Mouse (Mus musculus) Patski (cell line): Measurements from ENCODE around the gene Tet3. TPM values are rescaled to one million over a fixed set of nuclear protein-coding genes. Genes with fewer than 3 reads are reported as not detected.
A peak's percentile ranks its signal among the peaks of the same experiment; 100 is the strongest.

Experiments
- ATAC-seq: fragments of 100-300 bp; one replicate; pipeline ENCODE4 v1.8.0; 2021
- CTCF ChIA-PET: fragments of 350-600 bp; sonication (Branson Sonifier 250); formaldehyde crosslinking; loops from one replicate; lab custom pipeline; 2022; ENCODE audit warnings: inconsistent platforms; lab: Charles Lee
- POLR2A ChIA-PET: fragments of 350-600 bp; sonication (Branson Sonifier 250); formaldehyde crosslinking; loops from one replicate; lab custom pipeline; 2022; ENCODE audit warnings: antibody characterized with exemption, inconsistent platforms; lab: Charles Lee
- DNase-seq: peaks from one replicate; pipeline ENCODE4 v3.0.0-alpha.2; 2011; ENCODE audit warnings: low read depth, low spot score
- H3K27me3 ChIP-seq: fragments of 371-371 bp; one replicate; pipeline ENCODE4 v1.5.1; 2021
- CTCF ChIP-seq: fragments of 100-300 bp; IDR thresholded peaks from one replicate; pipeline ENCODE4 v1.5.1; 2021
- in situ Hi-C: fragments of 300-500 bp; cut with MboI; formaldehyde crosslinking; loops from 3 replicates; pipeline ENCODE4 v1.11.1; 2018; ENCODE audit warnings: low pct_unique_long_range_greater_than_20kb, mixed read lengths
- polyA plus RNA-seq: library from polyadenylated mRNA; unstranded; gene quantifications from one replicate; pipeline ENCODE4 v1.2.3, GENCODE M21; 2021

Tet3 gene
- polyA plus RNA-seq, 1 experiment from 2014 or later: 10.5 TPM

- ATAC-seq: no peak
- DNase-seq: no peak
- ChIA-PET CTCF (no interaction called here), POLR2A (no interaction called here)
- H3K27me3 ChIP-seq: no peaks in the 10 kb centered on the region
- in situ Hi-C loops: no loop called here
- no peak for TF ChIP-seq CTCF
Observed at GRCm38 (mm10) chr6:83321927-83322326, 137.0 kb downstream of the Tet3 start.

- DNase-seq (no peak), ATAC-seq (peak; percentile 96)
- TF ChIP-seq CTCF: no peak
- CTCF ChIA-PET: interaction anchor here (1.1 to 1.5 kb wide), 3 partner anchors 8 to 190 kb away, joined by 3 to 5 read pairs (median 3); partner anchors contain the start of genes Dguok, Mob1a and Mthfd2
- in situ Hi-C loops: no loop called here
- no peaks in the 10 kb centered on the region for H3K27me3 ChIP-seq
- POLR2A ChIA-PET: interaction anchor here (0.7 to 1.6 kb wide), 3 partner anchors 8 to 50 kb away, joined by 3 to 5 read pairs (median 3); partner anchors contain the start of genes Mob1a and Mthfd2
Observed at GRCm38 (mm10) chr6:83317108-83317741, 141.7 kb downstream of the Tet3 start.

GRCm38 (mm10) chr6:83316022-83316421 is 142.9 kb downstream of the Tet3 start:
- H3K27me3 ChIP-seq: no peaks in the 10 kb centered on the region
- TF ChIP-seq CTCF: no peak
- in situ Hi-C loops: no loop called here
- ATAC-seq (no peak), DNase-seq (no peak)
- POLR2A ChIA-PET: interaction anchor here (1.3 kb wide), 1 partner anchor 12 kb away, joined by 4 read pairs; no protein-coding TSS in a partner anchor
- CTCF ChIA-PET: interaction anchor here (1.4 kb wide), 1 partner anchor 101 kb away, joined by 4 read pairs; no protein-coding TSS in a partner anchor

GRCm38 (mm10) chr6:83315293-83315692 is 143.6 kb downstream of the Tet3 start:
- H3K27me3 ChIP-seq: no peaks in the 10 kb centered on the region
- ATAC-seq (no peak), DNase-seq (no peak)
- POLR2A ChIA-PET: interaction anchor here (1.3 kb wide), 1 partner anchor 11 kb away, joined by 4 read pairs; no protein-coding TSS in a partner anchor
- in situ Hi-C loops: no loop called here
- CTCF ChIA-PET: interaction anchor here (1.4 kb wide), 1 partner anchor 100 kb away, joined by 4 read pairs; no protein-coding TSS in a partner anchor
- TF ChIP-seq CTCF: no peak

- no peaks in the 10 kb centered on the region for H3K27me3 ChIP-seq
- in situ Hi-C loops: no loop called here
- ChIA-PET POLR2A (no interaction called here), CTCF (no interaction called here)
- DNase-seq: no peak
- ATAC-seq: no peak
- TF ChIP-seq CTCF: no peak
Observed at GRCm38 (mm10) chr6:83312514-83312913, 146.4 kb downstream of the Tet3 start.

Other genes starting within 250 kb of the Tet3 start
- gene Slc4a5, start 239.3 kb downstream of the Tet3 start, polyA plus RNA-seq: 0.04 TPM
- 117 TPM for gene Mthfd2, start 133.2 kb downstream of the Tet3 start, polyA plus RNA-seq
- gene Mob1a, start 133.1 kb downstream of the Tet3 start, polyA plus RNA-seq: 90.6 TPM
- 126 TPM for gene Bola3, start 109.9 kb downstream of the Tet3 start, polyA plus RNA-seq
- 42.2 TPM for gene Dguok, start 47.9 kb upstream of the Tet3 start, polyA plus RNA-seq
- gene Actg2, start 77.2 kb upstream of the Tet3 start, polyA plus RNA-seq: 1.6 TPM
- 31.1 TPM for gene Stambp, start 113.6 kb upstream of the Tet3 start, polyA plus RNA-seq
- gene Clec4f, start 197.1 kb upstream of the Tet3 start, polyA plus RNA-seq: not detected
- gene Cd207, start 218.8 kb upstream of the Tet3 start, polyA plus RNA-seq: not detected